Mouse (Mus musculus): Measurements from ENCODE around the gene Ufsp1. TPM values are rescaled to one million over a fixed set of nuclear protein-coding genes. Genes with fewer than 3 reads are reported as not detected.
"Not testable (repeated sequence)": the region's sequence is repeated elsewhere in the genome, so short reads cannot be mapped to it uniquely, and the experiment has no call there.

The Ufsp1 gene
- total RNA-seq (2021) (10 to 100 TPM in 1 of 2 experiments, 1 to 10 TPM in 1; 9.6 to 15.3 TPM), polyA plus RNA-seq (2012; rRNA removed) (29.8 and 37.9 TPM in 2 replicates)
- long read RNA-seq, transcript Ufsp1-201 (1 exons, 1,037 nt), result major isoform, 9 of 9 reads
- long read RNA-seq, partial matches to known transcripts, result 0 of 9 reads
- long read RNA-seq, other reads (novel, unspliced or antisense), result 0 of 9 reads

DNA sequence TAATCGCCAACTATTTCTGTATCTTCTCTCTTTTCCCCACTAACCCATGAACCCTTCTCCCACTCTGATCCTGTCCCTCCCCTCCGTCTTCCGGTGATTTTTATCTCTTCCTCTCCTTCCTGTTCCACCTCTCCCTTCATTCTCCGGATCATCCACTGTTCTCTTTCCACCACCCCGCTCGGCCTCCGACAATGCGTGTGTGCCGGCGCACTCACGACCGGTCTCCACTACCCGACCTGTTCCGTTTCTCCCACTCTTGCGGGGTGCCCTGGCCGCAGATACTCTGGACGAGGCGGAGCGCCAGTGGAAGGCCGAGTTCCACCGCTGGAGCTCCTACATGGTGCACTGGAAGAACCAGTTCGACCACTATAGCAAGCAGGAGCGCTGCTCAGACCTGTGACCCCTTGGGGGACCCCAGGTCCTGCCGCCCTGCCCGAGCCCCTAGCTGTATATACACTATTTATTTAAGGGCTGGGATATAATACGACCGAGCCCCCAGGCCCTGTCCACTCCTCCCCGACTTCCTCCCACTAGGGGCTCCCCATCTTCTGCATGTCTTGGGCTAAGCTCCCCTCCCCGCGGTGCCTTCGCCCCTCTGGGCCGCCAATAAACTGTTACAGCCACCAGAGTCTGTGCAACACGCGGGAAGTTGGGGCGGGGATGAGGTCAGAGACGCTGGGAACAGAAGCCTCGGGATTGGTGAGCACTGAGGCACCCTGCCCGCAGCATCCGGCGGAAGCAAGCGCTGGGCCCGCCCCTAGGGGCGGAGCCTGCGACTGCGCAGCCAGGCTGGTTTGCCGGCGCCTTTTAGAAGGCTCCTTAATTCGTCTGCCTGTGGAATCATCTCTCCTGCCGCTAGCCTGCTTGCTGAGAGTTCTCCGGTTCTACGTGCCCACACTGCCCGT, at the start of gene Ufsp1:
Gene Ufsp1 (plus strand): TSS at position 791 of the 905 bp plus-strand sequence.
- peak; percentile 97 for DNase-seq

DNA sequence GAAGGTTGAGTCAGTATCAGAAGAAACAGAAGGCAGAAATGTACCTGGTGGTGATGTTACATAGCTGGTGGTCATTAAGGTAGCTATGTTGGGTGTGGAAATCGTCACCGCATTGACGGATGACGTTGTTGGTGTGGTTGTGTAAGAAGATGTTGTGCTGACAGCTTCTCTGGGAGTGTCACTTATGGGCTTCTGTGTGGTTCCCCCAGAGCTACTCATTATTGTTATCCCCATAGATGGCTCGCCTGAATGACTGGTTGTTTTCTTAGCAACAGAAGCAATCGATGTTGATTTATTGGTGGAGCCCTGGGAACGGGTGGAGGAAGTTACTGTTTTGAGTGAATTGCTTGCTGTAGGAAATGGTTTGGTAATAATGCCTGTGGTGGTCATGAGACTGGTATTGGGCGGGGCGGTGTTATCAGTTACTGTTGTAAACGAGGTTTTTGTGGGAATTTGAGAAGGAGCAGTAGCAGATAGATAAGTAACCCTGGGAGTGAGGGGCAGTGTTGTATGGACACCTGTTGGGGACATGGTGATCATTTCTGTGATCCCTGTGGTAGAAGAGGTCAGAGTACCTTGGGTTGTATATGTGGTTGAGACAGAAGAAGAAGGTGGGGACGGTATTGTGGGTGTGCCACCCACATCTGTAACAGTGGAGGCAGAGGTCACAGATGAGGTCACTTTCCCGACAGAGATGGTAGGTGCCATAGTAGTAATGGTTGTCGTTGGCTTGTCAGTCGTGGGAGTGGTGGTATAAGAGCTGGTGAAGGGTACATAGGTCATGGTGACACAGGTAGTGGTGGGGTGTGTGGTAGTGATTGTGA, 30.3 kb upstream of the Ufsp1 start:
- no peak for DNase-seq

DNA sequence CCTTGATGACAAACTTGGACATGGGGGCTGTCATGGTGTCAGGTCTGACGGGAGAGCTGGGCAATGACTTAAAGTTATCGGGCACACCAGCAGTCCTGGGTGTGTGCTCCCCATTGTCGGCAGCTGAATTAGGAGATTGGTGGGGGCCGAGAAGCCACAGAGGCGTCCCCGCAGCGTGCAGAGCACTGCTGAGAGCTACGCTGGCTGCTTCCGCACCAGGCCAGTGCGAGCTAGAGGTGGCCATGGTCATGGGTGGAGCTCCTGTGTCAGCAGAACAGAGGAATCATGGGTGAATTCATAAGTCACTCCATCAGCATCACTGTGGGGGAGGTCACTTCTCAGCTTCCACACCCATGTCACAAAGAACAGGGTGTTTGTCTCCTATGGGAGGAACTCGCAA, 29.6 kb upstream of the Ufsp1 start:
- DNase-seq, result no peak

DNA sequence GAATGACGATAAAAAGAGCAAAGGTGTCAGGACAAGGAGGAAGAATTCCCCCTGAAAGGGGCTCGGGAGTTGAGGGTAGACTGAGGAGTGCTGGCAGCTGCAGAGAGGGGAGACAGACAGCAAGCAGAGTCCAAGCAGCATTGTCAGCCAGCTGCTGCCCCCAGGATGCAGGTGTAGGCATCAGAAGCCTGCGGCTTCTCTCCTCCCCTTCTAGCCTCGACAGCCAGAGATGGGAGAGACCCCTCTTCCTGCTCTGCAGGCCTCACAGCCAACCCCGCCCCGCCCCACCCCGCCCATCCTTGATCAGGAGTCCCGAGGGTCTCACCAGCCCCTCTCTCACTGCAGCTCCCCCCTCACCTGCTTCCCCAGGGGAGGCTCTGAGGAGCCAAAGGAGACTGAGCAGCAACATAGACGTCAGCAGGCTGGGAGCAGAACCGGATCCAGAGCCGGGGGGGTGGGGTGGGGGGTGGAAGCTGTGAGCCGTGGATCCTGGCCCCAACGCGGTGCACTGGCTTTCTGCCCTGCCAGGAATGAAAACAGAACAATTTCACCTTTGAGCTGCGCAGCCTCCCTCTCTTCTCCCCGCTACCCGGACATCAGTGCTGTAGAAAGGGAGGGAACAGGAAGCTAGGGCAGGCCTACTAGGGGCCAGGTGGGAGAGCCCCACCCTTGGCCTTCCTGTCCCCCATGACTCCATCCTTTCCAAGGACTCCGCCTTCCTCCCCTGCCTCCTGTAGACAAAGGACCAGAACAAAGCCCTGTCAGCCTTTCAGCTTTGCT, 26.1 kb upstream of the Ufsp1 start:
- DNase-seq, result no peak

DNA sequence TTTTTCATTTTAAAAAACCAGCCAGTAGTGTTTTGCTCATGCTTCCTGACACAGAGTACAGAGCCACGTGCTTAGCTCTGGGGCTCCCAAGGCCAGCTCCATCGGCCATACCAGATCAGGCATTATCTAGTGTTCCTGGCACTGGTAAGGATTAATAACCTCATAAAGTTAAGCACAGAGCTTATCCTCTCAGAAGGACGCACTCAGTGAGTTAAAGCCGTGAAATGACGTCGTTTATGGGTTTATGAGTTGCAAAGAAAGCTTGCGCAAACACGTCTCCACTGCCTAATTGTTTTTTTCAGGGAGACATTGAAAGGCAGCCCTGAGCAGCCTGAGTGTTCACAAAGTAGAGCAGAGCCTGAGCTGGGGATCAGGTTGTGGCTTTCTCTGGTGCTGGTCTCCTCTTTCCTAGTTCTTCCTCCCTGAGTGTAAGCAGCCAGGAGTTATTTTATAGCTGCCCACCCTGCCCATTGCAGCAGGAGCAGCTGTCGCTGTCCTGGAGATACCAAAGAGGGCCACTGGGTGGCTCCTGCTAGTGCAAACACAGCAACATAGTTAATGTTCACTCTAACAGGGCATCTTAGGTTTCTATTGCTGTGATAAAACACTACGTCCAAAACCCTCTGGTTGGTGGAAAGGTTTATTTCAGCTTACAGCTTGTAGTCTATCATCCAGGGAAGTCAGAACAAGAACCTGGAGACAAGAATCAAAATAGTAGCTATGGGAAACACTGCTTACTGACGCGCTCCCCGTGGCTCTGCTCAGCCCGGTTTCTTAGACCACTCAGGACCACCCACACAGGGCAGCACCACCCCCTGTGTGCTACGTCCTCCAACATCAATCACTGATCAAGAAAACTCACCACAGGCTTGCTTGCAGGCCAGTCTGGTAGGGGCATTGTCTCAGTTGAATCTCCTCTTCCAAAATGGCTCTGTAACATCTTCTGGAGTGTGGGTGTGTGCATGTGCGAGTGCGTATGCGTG, 16.8 kb upstream of the Ufsp1 start:
- DNase-seq, result no peak

DNA sequence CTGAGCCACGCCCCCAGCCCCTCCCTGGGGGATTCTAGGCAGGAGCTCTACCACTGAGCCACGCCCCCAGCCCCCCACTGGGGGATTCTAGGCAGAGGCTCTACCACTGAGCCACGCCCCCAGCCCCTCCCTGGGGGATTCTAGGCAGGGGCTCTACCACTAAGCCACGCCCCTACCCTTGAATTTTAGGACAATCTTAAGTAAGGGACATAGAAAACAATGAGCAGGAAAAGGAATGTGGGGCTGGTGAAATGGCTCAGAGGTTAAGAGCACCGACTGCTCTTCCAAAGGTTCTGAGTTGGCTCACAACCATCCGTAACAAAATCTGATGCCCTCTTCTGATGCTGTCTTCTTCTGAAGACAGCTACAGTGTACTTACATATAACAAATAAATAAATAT, 10.0 kb upstream of the Ufsp1 start:
- not testable (repeated sequence) for DNase-seq

DNA sequence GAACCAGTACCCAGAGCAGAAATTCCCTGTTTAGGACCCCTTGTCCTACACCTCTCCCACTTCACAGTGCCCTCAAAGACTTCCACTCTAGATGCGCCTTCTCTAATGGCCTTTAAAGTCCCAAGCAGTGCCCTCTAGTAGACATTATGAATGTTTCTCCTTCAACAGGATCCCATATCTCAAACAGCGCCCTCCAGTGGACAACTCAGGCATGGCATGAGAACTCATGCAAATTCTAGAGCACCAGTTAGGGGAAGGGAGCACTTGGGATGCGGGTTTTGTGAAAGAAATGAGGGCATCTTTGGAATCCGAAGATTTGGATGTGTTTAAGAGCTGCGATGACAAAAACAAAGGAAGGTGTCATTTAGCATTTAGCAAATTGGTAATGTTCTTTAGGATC, 9.4 kb upstream of the Ufsp1 start:
- DNase-seq, result no peak

DNA sequence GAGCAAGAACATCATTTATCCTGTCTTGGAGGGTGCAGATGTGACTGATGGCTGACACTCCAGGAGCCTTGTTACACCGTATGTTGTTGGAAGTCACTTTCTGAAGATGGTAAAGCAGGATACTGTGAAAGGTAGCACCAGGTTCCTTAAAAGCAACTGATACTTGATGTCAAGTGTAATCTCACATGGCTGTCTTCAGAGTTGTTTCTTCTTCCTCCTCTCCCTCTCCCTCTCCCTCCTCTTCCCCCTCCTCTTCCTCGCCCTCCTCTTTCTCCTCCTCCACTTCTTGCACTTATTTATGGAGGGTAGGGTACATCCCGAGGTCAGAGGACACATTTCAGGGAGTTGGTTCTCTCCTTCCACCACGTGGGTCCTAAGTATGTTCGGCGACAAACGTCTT, 8.4 kb upstream of the Ufsp1 start:
- no peak for DNase-seq

DNA sequence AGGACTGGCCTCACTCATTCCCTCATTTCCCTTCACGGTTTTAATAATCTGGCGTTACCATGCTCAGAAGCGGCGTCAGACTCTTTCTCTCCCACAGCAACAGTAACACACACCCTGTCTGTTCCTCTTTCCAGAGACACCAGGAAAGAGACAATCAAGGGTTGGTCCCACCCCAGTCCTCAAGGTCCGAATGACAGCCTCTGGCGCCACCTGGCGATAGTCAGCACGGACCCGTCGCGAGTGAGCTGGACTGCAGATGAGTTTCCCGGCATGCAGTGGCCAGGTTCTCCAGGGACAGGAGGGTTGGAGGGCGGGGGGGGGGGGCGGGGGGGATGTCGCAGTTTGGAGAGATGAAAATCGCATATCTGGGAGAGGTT, 7.8 kb upstream of the Ufsp1 start:
- peak; percentile 87 for DNase-seq

DNA sequence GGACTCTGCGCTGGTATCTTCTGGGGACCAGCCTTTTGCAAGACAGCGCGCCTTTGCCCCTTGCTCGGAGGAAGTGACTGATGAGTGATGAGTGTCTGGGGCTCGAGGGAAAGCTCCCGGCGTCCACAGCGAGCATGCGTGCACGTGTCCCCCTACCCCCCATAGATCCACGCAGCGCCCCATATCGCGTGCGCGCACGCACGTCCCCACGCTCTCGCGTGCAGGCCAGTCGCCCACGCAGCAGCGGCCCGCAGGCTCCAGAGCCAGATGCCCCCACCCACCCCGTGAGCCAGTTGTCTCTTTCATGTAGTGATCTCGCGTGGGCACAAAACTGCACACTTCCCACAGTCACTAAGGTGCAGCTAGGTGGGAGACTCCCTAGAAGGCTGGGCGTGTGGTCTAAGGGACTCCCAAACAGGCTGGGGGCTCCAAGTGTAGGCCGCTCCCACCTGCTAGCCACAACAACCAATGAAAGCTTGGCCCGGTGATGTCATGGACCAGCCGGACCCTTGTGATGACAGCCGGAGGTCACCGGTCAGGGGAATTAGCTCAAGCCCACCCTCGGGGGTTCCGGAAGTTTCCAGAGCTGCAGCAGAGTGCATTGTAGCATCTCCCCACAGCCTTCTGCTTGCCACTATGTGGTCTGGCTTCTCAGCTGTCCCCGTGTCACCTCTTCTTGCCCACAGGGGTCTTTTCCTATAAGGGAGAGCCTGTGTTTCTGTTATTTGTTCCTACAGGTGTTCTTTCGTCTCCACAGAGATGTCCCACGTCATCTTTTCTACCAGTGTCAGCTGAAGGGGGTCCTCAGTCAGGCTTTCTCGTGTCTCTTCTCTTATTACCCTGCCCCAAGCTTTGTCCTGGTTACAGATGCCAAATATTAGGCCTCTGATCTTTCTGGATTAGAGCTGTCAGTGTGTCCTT, 7.1 kb upstream of the Ufsp1 start, which contains the start of gene Ache:
Gene Ache (plus strand): TSS at position 488 of the 921 bp plus-strand sequence.
- DNase-seq, result no peak

DNA sequence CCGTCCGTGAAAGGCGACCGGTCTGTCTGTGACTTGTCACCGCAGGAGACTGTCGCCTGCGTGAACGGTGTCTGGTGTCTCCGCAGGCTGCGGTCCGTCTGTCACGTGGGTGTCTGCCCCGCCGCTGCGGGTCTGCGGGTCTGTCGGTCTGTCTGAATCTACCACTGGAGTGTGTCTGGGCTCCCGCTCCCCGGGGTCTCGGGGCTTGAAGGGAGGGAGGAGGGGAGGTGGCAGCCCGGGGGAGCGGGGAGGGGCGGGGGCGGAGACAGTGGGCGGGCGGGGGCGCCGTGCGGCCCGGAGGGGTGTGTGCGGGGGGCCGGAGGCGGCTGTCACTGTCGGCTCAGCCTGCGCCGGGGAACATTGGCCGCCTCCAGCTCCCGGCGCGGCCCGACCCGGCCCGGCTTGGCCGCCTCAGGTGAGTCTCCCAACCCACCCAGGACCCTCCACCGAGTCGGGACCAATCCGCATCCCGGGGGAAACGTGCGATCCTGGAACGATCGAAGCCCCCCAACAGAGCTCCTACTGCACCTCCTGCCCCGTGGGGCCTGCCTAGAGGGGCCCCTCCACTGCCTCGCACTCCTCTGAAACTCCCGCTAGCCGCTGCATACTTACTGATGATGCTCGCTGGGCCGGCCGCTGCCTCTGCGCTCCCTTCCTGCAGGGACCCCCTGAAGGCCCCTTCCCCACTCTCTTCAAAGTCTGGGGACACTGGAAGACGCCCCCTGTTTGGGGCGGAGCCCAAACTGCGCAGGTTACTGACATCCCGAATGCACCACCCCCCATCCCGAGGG, 6.3 kb upstream of the Ufsp1 start:
- no peak for DNase-seq

DNA sequence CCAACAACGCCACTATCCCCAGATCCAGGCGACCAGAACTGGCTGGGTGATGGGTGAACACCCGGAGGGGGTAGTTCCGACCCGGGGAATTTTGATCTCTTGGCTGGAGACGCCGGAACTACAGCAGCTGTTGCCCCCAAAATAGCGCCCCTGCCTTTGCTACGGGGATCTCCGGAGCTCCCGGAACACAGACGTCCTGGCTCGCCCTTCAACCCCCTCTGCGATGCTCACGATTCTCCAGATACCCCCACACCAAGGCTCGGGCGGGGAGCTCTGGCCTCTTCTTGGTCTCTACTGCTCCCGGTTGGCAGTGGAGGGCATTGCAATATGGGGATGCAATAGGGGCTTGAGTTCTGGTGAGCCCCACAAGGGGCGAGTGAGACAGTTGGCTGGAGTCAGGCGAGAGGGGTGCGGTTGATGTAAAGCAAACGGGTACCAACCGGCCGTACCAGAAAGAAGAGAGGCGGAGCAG, 5.4 kb upstream of the Ufsp1 start:
- DNase-seq, result no peak

DNA sequence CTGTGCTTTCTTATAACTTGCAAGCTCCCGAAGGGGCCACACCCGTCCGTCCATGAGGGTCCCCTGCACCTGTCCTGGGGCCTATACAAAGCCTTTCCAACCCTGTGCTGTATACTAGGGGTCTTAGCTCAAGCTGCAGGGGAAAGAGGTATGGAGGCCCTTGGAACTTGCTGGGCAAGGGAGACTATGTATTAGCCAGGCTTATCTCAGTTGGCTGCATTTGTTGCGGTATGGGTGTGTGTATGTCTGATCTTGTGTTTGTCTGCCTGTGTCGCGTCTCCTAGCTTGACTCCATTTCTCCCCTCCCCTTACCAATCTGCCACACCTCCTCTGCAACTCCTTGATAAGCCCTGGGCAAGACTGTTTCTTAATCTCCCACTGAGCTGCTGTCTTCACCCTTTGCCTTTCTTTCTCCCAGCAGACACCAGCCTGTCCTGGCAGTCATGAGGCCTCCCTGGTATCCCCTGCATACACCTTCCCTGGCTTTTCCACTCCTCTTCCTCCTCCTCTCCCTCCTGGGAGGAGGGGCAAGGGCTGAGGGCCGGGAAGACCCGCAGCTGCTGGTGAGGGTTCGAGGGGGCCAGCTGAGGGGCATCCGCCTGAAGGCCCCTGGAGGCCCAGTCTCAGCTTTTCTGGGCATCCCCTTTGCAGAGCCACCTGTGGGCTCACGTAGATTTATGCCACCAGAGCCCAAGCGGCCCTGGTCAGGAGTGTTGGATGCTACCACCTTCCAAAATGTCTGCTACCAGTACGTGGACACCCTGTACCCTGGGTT, 4.7 kb upstream of the Ufsp1 start:
- DNase-seq, result no peak

DNA sequence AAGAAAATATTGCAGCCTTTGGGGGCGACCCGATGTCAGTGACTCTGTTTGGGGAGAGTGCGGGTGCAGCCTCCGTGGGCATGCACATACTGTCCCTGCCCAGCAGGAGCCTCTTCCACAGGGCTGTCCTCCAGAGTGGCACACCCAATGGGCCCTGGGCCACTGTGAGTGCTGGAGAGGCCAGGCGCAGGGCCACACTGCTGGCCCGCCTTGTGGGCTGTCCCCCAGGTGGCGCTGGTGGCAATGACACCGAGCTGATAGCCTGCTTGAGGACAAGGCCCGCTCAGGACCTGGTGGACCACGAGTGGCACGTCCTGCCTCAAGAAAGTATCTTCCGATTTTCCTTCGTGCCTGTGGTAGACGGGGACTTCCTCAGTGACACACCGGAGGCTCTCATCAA, 3.8 kb upstream of the Ufsp1 start:
- peak; percentile 73 for DNase-seq

DNA sequence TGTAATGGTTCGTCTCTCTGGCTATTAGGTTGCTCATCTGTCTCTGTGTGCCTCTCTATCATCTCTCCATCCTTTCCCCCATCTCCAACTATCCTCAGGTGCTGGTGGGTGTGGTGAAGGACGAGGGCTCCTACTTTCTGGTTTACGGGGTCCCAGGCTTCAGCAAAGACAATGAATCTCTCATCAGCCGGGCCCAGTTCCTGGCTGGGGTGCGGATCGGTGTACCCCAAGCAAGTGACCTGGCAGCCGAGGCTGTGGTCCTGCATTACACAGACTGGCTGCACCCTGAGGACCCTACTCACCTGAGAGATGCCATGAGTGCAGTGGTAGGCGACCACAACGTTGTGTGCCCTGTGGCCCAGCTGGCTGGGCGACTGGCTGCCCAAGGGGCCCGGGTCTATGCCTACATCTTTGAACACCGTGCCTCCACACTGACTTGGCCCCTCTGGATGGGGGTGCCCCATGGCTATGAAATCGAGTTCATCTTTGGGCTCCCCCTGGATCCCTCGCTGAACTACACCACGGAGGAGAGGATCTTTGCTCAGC, 3.0 kb upstream of the Ufsp1 start:
- no peak for DNase-seq

DNA sequence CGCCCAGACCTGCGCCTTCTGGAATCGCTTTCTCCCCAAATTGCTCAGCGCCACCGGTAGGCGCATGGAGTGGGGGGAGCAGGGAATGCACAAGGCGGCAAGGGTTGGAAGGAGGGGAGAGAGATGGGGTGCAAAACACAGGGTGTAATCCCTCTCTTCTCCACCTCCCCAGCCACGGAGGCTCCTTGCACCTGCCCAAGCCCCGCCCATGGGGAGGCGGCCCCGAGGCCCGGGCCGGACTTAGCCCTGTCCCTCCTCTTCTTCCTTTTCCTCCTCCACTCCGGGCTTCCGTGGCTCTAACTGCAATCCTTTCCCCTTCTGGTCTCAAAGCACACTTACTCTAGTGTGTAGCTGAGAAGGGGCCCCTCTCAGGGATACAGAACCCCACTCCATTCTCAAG, 1.1 kb upstream of the Ufsp1 start:
- peak; percentile 92 for DNase-seq

DNA sequence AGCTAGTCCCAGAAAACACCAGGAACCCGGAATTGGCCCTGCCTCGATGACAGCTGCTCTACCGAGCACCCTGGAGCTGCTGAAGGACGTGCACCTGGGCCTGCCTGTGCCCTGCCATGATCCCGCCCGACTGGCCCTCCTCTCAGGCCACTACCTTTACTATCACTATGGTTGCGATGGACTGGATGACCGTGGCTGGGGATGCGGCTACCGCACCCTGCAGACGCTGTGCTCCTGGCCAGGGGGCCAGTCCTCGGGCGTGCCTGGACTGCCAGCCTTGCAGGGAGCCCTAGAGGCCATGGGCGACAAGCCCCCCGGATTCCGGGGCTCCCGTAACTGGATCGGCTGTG, 290 bp downstream of the Ufsp1 start:
- DNase-seq, result no peak

DNA sequence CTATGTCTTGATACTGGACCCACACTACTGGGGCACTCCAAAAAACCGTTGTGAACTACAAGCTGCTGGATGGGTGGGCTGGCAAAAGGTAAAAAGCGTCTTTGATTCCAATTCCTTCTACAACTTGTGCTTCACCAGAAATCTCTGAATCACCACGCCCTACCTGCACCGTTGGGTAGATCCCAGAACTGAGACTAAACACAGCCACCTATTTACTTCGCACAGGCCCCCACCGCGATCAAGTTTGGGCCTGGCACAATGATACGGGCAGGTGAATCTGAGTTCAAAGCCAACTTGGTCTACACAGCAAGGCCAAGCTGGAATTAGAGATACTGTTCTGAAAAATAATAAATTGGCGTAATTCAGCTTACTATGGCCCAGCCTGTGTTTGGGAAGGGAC, 867 bp downstream of the Ufsp1 start:
- no peak for DNase-seq

Measured in adrenal gland, adult 2 months (tissue).